Mouse (Mus musculus): ENCODE data around the gene Zbtb8b. TPM values are rescaled to one million over a fixed set of nuclear protein-coding genes. Genes with fewer than 3 reads are reported as not detected.
"Not testable (repeated sequence)": the region's sequence is repeated elsewhere in the genome, so short reads cannot be mapped to it uniquely, and the experiment has no call there.

Zbtb8b gene
- under 1 TPM; 0.12 to 0.35 TPM for total RNA-seq (2021)
- 0.07 TPM in 1 of 2 replicates, not detected in the other for polyA plus RNA-seq (2012; rRNA removed)
- long read RNA-seq, result 0 reads

DNA sequence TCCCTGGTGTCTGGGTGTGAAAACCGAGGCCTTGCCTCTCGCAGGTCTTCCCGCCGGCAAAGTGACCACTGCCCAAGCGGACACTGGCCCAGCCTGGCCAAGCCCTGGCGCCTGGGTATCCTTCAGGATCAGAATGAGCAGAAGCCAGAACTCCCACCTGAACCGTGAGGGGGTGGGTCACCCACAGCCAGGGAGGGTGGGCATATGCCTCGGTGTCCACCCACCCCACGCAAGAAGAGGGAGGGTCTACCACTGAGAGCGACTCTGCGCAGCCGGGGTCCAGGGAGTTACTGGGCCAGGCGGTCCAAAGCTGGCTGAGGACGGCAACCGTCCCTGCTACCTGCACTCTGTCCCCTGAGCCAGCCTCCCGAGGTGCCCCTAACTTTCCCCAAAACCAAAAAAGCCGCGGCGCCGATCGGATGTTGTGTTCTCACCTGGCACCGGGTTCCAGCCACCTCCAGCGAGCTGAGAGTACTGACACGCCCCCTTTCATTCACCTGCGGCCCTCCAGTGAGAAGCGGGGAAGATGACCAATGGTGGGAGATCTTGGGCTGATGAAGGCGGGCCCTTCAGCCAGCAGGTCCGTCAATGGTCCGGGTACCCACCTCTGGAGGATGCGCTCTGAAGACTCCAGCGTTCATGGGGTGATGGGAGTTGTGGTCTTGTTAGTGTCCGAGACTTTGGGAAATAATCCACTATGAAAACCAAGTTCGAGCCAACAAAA lies at the start of gene Zbtb8b:
Gene Zbtb8b (minus strand): TSS at position 514 of the 724 bp plus-strand sequence.
- no peak for DNase-seq

DNA sequence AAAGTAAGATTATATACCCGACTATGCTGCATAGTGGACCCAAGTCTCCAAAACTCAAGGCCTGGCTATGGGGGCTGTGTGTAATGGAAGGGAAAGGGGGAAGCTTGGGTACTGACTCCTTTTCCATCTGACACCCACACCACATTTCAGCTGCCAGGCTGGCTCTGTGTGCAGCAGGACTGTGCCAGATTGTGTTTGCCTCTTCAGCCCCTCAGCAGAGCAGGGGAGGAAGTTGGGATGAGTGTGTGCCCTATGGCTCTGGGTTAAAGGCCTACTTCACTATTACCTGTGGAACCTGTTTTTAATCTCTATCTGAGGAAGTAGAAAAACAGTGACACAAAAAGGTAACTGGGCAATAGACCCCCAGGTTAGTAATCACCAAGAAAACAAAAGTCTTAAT lies 40.4 kb upstream of the Zbtb8b start:
- no peak for DNase-seq

DNA sequence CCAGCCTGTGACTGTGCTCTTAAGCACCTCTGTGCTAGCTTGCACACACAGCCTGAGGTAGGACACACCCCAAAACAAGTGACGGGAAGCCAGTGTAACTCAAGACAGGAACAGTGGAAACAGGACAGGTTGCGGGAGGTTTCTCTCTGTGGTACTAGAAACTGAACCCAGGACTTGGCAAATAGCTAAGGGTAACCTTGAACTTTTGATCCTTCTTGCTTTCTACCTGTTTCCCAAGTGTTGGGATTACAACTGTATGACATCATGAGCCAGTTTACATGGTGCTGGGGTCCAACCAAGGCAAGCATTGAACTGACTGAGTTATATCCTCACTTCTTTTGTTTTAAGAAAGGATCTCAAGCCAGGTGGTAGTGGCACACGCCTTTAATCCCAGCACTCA lies 39.2 kb upstream of the Zbtb8b start:
- no peak for DNase-seq

DNA sequence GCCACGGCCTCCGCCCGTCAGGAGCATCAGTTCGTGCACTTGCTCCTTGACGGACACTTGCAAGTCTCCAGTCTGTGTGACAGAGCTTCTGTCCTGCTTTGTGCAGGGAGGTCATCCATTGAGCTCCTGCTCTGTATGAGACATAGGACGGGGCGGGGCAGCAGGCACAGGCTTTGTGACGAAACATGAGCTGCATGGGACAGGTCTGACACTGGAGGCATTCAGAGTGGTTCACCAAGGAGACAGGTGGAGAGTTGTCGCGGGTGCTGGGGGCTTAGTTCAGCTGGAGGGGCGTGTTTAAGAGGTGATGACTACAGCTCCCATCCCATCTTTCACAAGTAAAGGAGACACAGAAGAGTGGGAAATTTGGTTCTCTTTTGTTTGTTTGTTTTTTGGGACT lies 35.4 kb upstream of the Zbtb8b start:
- no peak for DNase-seq

DNA sequence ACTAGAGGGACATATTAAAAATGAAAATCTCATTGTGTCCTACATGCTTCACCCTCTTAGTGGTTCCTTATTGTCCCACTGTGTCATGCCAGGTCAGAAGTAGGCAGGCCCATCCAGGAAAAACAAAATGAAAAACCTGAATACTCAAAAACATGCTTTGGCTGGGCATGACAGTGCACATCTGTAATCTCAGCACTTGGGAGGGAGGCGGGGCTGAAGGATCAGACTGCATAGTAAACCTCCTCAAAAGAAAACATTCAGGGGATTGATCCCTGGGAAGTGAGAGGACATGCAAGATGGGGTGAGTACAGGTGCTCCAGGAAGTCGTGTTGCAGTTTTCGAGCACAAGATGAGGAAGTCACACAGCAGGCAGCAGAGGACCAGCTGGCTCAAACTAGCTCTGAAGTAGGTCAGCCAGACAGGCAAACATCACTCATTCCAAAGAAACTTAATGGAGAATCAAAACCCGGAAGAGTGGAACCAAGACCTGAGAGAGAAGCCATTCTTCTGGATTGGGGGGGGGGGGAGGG lies 23.7 kb upstream of the Zbtb8b start:
- no peak for DNase-seq

DNA sequence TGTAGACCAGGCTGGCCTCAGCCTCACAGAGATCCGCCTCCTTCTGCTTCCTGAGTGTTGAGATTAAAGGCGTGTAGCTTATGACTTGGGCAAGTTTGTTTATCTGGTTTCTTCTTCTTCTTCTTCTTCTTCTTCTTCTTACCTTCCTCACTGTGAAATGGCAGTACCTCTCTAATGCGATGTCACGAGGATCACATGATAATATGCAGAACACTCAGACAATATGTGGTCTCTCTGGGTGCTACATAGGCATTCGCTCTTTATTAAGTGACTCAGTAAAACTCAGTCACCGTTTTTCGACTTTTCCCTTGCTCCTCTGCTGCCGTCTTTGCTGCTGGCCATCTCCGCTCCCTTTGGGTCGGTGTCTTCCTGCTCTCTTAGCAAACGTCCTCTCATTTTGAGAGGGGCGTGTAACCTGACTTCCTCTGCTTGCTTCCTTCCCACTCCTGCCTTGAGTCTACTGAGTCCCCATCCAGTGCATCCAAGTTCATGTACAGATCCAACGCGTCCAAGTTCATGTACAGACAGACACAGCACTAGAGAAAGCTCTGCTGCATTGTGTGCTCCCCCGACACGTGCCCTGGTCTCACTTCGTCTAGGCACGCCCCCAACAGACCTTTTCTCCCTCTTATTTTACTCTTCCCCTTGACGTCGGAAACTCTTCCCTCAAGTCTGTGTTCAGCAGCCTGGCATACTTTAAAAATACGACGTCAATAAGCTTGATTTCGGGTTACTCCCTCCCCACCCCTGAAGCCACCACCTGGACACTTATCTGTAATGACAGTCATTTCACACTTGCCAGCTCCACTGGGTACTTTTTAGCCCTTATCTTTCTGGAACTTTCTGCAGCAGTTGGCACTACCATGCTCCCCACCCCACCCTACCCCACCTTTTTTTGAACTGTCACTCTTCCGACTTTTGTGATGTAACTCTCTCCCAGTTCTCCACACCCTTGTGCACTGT lies 22.7 kb upstream of the Zbtb8b start:
- no peak for DNase-seq

DNA sequence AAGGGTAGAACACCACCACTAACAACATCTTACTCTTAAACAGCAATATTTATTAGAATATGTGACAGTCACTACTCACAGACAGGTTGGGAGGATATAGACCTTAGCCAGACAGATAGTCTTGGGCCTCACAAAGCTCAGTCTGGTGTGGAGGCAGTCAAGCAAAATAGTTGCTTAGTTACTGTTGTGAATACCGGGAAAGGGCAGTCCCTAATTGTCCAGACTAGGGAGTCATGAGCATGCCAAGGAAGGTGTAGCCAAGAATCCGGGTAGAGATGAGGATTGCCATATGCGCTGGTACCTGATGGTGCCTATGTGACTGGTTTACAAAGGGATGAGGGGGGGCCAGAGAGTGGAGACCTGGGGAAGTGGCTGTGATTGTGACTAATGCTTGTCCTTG lies 21.5 kb upstream of the Zbtb8b start:
- peak; percentile 45 for DNase-seq

DNA sequence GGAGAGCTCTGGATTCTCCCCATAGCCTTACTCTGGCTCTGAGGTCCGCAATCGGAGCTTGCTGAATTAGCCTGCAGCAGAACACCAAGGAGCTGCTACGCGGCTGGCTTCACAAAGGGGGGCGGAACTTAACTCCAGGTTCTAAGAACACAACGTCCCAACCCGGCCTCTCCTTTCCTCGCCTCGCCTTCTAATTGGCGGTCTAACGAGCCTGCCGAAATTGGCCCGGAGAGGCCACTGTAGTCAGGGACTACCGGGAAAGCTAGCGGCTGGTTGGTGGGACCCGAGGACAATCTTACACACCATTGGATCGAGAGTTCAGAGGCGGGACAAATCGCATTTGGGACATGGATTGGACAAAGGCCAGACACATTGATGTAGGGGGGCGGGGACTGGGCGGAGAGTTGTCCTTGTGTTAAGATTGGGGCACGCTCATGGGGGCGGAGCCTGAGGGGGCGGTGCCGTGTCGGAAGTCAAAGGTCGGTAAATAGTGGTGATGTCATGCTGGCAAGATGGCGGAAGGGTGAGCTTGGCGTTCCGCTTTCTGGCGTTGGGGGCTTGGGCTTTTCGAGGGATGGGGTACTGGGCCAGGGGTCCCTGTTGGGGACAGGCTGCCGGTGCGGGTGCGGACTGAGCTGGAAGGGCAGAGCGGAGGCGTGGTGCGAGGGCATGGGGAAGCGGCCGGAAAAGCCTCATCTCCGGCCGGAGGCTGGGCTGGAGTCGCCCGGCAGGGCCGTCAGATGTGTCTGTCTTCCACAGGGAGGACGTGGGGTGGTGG lies 20.7 kb upstream of the Zbtb8b start, which contains the start of gene Bsdc1:
Gene Bsdc1 (plus strand): TSS at position 399 of the 778 bp plus-strand sequence.
- DNase-seq, result peak; percentile 100

DNA sequence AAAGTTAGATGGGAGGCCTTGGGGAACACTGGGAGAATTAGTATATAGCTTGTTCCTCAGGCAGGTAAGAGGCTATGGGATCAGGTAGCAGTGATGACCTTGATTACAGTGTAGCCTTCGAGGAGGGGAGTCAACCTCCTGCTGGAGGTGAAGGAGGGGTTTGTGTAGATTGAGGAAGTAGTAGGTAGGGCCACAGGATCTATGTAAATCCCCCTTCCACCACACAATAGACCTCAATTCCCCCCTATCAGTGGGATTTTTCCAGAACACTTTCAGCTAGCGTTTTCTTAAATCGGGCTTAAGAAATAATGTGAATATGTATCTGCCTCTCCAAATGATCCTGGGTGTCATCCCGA lies 20.2 kb upstream of the Zbtb8b start:
- no peak for DNase-seq

DNA sequence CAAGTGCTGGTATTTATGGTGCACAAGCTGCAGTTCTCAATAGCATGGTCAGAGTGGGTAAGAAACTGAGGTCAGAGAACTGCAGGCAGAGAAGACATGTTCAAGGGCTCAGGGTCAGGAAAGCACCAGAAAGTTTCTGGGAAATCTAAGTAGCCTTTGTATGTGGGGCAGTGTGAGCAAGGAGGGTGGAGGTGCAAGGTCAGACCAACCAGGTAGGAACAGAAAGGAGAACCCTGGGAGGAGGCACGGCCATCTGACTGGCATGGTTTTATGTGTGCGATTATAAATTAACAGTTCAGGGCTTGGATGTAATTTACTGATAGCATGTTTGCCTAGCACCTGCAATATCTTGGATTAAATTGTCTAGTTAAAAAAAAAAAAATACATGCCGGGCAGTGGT lies 19.1 kb upstream of the Zbtb8b start:
- no peak for DNase-seq

DNA sequence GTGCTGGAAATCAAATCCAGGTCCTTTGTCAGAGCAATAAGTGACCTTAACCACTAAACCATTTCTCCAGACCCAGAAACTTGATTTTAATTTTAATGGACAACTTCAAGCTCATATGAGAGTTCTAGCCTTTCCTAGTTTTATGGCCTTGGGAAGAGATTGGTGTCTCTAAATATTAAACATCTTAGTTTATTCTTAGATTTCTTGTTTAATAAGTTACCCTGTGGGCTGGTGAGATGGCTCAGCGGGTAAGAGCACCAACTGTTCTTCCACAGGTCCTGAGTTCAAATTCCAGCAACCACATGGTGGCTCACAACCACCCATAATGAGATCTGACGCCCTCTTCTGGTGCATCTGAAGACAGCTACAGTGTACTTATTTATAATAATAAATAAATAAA lies 16.7 kb upstream of the Zbtb8b start:
- DNase-seq, result not testable (repeated sequence)

DNA sequence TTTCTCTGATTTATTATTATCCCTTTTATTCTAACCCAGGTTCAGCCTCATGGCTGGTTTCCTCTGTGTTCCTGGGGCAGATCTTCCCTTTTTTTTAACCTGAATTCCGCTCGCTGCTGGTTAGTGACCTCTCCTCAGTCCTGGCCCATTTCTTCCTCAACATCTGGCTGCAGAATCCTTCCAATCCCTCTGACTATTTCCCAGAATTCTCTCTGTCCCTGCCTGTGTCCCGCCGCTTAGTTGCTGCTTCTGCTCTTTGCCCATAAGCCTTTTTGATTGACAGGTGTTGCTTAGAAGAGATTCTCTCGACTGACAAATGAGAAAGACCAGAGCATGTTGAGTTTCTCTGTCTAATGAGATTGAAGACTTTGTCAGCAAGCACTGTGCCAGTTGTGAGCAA lies 15.5 kb upstream of the Zbtb8b start:
- no peak for DNase-seq

DNA sequence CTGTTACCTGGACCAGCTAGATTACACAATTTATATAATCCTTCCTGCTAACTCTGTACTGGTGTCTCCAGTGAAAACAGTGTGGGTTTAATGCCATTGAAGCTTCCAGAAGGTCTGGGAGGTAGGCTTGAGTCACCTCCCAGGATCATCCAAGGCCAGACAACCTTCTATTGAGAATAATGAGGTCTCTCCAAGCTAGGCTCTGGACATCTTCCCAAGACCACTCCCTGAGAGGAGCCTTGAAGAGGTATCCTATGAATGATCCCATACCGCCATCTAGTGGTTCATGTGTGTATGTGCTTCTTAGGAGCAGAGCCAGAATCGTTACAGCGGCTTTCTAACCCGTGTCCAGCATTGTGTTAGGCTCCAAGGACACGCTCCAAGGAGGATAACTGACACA lies 14.6 kb upstream of the Zbtb8b start:
- DNase-seq, result peak; percentile 76

DNA sequence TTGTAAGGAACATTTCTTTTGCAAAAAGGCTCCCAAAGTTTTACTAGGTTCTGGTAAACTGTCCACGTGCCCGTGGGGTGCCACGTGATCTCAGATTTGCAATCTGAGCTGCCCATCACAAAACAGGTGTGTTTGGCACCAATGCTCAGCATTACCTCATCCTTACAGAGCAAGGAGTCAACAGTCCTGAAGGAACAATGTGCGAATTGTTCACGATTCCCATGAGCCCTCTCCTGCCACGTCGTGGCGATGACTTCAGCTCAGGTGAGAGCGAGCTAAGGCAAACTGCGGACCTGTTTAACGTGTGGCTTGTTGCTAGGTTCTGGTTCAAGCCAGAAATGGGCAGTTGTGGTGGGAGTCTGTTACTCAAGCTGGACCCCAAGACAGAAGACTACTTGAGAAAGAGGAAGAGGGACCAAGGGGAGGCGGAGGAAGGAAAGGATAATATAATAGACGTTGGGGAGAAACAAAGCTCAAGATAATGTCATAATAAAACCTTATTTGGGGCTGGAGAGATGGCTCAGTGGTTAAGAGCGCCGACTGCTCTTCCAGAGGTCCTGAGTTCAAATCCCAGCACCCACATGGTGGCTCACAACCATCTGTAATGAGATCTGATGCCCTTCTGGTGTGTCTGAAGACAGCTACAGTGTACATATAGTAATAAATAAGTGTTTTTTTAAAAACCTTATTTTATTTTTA lies 11.0 kb upstream of the Zbtb8b start:
- DNase-seq, result no peak

DNA sequence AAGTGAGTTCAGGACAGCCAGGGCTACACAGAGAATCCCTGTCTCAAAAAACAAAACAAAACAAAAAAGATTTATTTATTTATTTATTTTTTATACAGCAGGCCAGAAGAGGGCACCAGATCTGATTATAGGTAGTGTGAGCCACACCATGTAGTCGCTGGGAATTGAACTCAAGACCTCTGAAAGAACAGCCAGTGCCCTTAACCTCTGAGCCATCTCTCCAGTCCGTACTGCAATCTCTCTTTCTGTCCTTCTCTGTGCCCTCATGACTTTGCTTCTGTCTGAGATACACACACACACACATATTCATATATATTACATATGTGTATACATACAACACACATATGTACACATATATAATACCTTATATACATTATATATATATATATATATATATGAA lies 10.2 kb upstream of the Zbtb8b start:
- no peak for DNase-seq

DNA sequence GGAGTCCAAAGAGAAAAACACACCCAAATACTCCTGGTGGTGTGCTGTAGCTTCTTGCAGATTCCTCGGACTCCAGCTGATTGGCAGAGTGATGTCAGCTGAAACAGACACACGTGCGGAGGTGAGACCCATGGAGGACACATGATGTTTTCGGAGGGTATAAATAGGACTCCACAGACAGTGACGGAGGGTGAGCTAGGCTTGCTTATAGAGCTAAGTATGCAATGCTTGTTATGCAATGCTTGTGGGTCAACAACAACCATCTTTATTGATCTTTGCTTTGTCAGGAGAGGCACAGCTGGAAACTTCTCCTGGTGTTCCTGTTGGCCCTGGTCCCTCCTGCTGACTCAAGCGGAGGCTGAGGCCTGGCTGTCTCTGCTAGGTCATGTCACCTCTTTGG lies 8.1 kb upstream of the Zbtb8b start:
- DNase-seq, result no peak

DNA sequence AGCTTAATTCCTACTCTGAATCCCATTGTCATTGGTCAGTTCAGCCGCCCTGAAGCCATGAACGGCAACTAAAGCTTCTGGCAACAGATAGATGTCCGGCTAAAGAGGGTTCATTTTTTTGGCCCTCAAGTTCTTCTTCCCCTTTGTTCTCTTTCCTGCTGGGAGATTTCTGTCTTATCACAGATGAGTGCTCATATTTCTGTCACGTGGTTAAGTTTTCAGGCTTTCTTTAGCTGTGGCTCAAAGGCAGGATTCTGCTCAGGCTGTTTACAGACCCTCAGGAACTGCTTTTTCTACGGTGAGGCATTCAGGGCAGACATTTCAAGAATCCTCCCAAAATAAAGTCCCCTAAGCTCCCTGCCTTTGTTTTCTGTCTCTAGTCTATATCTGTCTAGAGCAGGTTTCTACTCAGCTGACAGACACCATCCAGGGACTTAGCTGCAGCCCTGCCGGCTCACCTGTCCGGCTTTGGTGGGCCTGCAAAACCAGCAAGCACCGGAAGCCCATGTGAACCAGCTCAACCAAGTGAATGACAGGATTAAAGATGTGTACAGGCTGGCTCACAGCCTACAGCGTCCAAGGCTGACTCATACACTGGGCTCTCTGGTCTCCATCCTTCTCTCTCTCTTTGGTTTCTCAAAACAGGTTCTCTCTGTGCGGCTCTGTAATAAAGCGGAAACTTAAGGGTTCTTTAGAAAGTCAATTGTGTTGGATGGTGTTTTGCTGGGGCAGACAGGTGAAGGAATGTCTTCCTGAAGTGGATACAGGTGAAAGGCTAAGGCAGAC lies 7.3 kb upstream of the Zbtb8b start:
- peak; percentile 19 for DNase-seq

DNA sequence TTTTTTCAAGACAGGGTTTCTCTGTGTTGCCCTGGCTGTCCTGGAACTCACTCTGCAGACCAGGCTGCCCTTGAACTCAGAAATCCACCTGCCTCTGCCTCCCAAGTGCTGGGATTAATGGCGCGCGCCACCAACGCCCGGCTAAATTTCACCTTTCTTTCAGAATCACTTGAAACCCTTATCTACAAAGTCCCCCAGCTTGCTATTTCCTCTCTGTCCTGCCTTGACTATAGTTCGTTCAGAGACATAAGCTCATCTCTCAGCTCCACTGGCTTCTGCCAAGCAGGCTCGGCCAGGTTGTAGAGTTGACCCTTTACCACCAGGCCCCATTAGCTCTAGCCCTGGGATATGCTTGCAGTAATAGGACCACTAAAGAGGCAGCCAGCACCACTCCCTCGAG lies 6.7 kb upstream of the Zbtb8b start:
- DNase-seq, result no peak

DNA sequence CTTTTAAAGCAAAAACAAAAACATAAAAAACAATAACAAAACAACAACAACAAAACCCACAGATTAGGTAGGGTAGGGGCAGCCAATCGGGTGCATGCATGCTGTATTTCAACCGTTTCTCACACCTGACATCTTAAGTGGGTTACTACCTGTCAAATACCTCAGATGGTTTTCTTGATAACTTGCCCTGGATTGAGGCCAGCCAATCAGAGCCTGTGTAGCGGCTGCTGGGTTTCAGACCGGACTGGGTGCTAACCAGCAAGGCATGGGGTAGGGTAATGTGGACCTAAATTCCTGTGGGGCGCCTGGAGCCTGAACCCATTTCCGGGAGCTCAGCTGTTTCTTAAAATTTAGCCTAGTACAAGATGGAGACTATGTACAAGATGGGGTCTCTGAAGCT lies 492 bp upstream of the Zbtb8b start:
- DNase-seq, result no peak

DNA sequence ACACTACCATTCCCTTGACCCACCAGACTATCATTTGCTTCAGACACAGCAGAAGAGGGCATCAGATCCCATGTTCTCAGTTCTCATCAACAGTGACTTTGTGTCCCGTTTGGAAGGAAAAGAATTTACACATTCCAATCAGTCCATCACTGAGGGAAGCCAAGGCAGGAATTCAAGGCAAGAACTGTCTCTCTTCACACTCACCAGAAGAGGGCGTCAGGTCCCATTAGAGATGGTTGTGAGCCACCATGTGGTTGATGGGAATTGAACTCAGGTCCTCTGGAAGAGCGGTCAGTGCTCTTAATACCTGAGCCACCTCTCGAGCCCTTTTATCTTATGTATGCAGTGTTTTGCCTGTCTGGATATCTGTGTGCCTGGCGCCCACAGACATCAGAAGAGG lies 22.3 kb downstream of the Zbtb8b start:
- DNase-seq, result no peak

DNA sequence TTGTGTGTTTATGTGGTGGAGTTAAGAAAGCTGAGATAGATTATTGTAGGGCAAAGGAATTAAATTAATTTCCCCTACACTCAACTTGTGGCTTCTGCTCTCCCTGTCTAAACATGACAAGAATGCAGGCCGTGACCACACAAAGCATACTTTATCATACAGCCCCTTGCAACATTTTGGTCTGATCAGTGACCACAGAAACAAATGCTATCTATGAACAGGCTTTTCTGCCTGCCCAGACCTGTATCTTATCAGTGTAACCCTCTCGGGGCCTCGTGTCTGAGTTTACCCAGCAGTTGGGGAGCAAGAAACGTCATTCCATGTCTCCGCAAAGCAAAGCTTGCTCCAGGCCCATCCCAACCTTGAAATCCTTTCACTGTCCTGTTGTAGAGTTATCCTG lies 24.2 kb downstream of the Zbtb8b start:
- no peak for DNase-seq

Measured in adrenal gland, adult 2 months (tissue).